Mouse (Mus musculus): ENCODE data around the gene Ddr1.

- TF ChIP-seq CTCF (IDR thresholded peaks at IDR 0.05; ENCODE audit: low read depth, low read length) = no peak
- no peak for TF ChIP-seq POLR2A (IDR thresholded peaks at IDR 0.05; ENCODE audit: insufficient read depth, low read length)
- TF ChIP-seq EP300 (IDR thresholded peaks at IDR 0.05; ENCODE audit: insufficient read depth, low read depth, low read length) = no peak
Observed at GRCm38 (mm10) chr17:35740276-35740880, 36.0 kb upstream of the Ddr1 start.

All from ES-Bruce4 (cell line).